Mouse (Mus musculus) cerebellum, postnatal 14 days (tissue): ENCODE results near the gene Pdcd7.
A peak's percentile ranks its signal among the peaks of the same experiment; 100 is the strongest.

Experiments
- DNase-seq, 2 experiments: peaks; one replicate each; pipeline ENCODE4 v3.0.0; 2021; ENCODE audit warnings: mixed read lengths in 2 of 2

Pdcd7 gene

DNA sequence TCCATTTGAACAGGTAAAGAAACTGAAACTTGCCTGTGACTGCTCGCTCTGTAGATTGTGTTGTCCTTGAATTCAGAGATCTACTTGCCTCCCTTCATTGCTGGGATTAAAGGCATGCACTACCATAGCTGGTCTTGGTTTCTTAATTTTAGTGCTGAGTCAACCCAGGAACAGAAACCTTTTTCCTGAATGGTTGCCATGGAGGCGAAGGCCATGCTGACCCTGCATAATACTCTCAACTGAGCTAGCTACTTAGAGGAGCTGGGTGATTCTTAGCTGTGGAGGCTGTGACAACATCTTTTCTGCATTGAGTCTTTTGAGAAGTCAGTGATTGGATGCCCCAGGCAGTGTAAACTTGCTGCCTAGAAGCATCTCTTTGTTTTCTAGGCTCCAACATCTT lies 11.1 kb downstream of the Pdcd7 start:
- no peak for DNase-seq

GRCm38 (mm10) chr9:65358956-65359480 lies 13.1 kb downstream of the Pdcd7 start:
- no peak for DNase-seq

DNA sequence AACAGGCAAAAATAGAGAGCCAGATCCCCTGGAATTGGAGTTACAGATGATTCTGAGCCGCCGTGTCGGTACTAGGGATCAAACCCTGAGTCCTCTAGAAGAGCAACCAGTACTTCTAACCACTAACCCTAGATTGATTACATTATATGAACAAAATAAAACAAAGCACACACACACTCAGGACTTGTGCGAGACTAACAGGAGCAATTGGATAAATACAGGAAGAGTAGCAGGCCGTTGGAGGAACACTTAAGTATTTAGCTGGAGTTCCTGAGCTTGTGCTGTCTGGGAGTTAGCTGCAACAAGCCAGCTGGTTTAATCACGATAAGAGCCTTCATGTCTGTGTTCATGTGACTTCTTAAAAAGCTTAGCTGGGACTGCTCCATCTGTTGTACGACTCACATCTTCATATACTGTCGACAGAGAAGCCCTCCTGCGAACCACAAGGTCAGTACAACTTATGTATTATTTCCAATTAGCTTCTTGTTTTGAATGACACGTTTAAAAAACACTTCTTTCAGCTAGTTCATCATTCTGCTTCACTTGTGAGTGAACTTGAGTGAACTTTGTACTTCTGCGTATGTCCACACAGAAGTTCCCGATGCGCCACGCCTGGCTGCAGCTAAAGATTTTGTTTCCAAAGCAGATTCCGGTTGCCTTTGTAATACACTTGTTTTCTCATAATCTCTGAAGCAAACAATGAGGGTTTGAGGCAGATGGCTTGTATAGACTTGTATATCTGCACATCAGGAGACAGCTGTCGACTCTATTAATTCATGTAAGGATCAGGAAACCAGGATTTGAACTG lies 14.9 kb downstream of the Pdcd7 start, which contains the start of gene Ubap1l:
TSS of gene Ubap1l (plus strand) at position 401 of the 808 bp plus-strand sequence.
- no peak for DNase-seq

DNA sequence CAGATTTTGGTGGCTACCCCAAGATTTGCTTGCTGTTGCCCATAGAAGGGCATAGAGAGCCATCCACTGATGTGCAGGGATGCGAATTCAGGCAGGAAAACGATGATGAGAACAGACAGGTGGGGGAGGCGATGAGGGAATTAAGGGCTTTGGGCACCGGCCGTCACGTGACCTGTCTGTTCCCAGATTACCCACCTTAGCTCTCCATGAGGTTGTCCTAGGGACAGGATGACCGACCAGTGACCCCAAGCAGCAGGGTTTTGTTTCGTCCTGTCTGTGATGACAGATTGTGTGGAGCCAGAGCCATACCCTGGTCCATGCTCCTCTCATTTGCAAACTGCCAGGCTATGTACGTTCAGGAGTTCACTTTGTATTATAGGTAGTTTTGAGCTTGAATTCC lies 17.8 kb downstream of the Pdcd7 start:
- no peak for DNase-seq

DNA sequence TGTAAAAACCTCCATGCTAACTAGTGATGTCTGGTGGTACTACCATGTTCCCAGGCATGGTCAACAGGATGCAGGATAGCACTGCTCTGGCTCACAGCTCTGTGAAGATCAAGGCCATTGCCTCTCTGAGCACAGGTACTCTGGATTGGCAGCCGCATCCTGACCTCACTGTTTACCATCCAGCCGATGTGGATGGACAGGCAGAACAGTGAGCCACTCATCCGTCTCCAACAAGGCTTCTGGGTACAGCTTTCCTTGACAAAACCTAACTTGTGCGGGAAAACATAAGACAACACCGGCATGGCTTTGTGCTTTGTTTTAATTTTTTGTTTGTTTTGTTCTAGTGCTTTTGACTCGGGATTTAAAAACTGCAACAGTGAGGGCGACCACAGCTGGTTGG lies 19.8 kb downstream of the Pdcd7 start:
- DNase-seq = no peak

DNA sequence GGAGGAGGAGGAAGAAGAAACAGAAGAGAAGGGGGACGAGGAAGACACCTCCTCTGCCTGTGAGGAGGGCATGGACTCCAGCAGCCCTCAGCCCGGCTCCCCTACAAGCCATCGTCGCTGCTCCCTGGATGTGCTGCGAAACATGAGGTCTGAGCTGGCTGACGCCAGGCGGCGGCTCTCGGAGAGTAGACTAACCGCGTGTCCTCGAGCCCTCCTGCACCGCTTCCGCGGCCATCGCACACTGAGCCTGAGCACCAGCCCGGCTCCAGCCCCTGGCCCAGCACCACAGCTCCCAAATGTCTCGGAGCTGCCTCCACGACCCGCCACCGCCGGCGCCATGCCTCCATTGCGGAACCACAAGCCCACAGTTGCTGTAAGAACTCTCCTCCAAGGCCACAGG lies 25.9 kb downstream of the Pdcd7 start:
- DNase-seq = no peak

DNA sequence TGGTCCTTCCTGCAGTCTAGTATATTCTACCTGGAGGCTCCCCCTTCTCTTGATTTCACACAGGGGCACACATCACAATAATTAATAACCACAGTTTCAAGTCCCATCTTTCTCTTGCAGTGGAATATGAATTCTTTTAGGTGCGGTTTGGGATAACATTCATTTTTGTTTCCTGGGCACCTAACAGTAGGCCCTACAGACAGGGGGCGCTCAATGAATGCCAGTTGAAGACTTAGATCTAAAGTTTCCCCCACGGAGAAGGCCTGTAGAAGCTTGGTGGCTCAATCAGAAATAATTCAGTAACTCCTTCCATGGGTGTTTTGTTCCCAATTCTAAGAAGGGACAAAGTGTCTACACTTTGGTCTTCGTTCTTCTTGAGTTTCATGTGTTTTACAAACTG lies 26.5 kb downstream of the Pdcd7 start:
- DNase-seq = peak; percentile 47 to 71

GRCm38 (mm10) chr9:65374468-65375162 lies 28.7 kb downstream of the Pdcd7 start:
- DNase-seq = no peak

- no peak for DNase-seq
Observed at GRCm38 (mm10) chr9:65375163-65375934, 29.4 kb downstream of the Pdcd7 start.

- no peak for DNase-seq
Observed at GRCm38 (mm10) chr9:65381017-65381590, 35.2 kb downstream of the Pdcd7 start.

- no peak for DNase-seq
Observed at GRCm38 (mm10) chr9:65382031-65382750, 36.3 kb downstream of the Pdcd7 start.

- DNase-seq = peak; percentile 22 to 29
Observed at GRCm38 (mm10) chr9:65382751-65383097, 36.8 kb downstream of the Pdcd7 start.

DNA sequence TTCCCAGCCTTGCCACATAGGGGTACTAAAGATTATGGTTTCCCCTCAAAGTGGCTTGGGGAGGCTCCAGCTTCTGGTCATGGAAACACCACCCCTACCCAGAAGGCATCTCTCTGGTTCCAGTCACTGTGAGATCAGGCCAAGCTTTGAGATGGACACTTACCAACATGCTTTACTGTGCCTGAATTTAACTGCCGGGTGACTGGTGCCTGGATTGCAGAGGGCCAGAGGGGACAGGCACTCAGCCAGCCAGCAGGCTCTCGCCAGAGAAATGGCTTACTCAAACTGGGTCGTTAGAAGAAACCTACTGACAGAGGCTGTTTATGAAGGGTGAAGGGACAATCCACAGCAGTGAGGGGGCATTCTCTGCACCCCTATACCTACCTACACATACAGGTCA lies 38.4 kb downstream of the Pdcd7 start:
- DNase-seq = peak; percentile 57 to 62

- no peak for DNase-seq
Observed at GRCm38 (mm10) chr9:65386373-65387140, 40.7 kb downstream of the Pdcd7 start.

DNA sequence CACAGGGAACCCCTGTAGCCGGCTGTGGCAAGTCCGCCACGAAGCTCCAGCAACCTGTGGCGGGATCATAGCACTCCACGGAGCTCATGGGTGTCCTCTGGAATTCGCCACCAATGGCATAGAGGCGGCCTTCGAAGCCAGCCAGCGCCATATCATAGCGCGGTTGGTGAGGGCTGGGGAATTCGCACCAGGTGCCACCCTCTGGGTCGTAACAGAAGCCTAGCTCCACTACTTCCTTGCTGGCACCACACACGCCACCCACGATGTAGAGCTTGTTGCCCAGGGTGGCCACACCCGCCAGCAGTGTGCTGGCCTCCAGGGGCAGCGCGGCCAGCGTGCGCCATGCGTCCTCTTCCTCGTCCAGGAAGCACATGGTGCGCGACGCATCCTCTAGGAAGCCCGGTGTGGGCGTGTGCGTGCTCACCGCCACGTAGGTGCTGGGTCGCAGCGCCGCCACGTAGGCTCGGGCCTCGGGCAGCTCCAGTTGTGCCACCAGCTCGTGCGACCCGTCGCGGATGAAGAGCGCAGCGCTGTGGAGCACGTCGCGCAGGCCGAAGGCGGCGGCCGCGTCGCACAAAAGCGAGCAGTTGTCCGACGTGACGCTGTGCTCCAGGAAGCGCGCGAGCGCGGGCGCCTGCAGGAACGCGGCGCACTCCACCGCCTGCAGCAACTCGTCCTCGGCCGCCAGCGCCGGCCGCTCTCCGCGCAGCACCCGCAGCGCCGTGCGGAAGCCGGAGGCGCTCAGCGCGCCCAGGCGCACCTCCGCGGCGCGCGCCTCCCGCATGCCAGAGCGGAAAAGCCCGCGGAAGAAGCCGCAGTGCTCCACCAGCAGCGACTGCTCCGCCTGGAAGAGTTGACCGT lies 45.1 kb downstream of the Pdcd7 start:
- DNase-seq = no peak

- DNase-seq = no peak
Observed at GRCm38 (mm10) chr9:65391613-65391964, 45.7 kb downstream of the Pdcd7 start, which contains the start of gene Kbtbd13. TSS of gene Kbtbd13 (minus strand) at chr9:65391652.

- peak; percentile 72 to 84 for DNase-seq
Observed at GRCm38 (mm10) chr9:65392638-65393364, 46.9 kb downstream of the Pdcd7 start.

DNA sequence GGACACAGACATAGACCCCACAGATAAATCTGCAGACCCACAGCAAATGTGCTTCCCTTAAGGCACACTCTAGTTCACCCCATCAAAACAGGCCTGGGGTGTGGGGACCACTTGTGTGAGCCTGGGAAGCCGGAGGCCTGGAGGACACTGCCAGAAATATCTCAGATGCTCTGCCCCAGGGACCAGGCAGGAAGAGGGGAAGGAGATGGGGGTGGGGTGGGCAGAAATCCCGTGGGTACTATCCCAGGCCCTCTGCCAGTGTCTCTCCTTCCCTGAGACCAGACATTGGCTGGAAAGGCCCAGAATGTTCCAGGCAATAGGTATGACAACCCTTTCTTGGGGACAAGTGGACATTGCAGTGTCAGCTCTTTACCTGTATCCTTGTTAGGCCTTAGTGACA lies 47.7 kb downstream of the Pdcd7 start:
- DNase-seq = no peak

DNA sequence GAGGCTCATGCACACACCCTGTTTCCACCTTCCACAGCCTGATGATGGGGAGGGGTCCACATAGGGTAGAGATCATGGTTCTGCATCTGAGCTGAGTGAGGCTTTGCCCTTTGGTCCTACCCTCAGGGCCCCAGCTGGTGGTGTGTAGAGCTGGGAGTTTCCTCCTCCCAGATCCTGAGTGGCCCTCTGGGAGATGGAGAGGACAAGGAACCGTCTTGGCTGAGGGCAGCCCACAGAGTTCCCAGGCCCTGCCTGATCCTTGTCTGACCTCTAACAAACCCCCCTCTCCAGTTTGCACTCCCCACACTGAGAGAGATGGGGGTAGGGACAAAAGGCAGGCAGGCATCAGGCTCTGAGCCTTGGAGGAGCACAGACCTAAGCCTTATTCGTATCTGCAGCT lies 48.5 kb downstream of the Pdcd7 start:
- DNase-seq = no peak

- peak; percentile 79 to 82 for DNase-seq
Observed at GRCm38 (mm10) chr9:65398279-65398678, 52.4 kb downstream of the Pdcd7 start, which contains the start of gene Rasl12. TSS of gene Rasl12 (plus strand) at chr9:65398506.
